Mouse (Mus musculus) layer of hippocampus, postnatal 25 days (tissue): ENCODE results near the gene Gm2237. TPM values are rescaled to one million over a fixed set of nuclear protein-coding genes. Genes with fewer than 3 reads are reported as not detected.
"Not testable (repeated sequence)": the region's sequence is repeated elsewhere in the genome, so short reads cannot be mapped to it uniquely, and the experiment has no call there.

Source experiments
- DNase-seq, 2 experiments: peaks; one replicate each; pipeline ENCODE4 v3.0.0; 2022; ENCODE audit warnings: mixed read lengths in 2 of 2, low spot score in 1 of 2; ENCODE audit errors: extremely low spot score in 1 of 2
- total RNA-seq, 2 experiments: library from RNA; stranded (reverse); gene quantifications; 2 replicates each; pipeline ENCODE4 v1.2.3; 2021

Gm2237 gene
- total RNA-seq, result 1 to 10 TPM; 3.1 to 5.5 TPM

DNA sequence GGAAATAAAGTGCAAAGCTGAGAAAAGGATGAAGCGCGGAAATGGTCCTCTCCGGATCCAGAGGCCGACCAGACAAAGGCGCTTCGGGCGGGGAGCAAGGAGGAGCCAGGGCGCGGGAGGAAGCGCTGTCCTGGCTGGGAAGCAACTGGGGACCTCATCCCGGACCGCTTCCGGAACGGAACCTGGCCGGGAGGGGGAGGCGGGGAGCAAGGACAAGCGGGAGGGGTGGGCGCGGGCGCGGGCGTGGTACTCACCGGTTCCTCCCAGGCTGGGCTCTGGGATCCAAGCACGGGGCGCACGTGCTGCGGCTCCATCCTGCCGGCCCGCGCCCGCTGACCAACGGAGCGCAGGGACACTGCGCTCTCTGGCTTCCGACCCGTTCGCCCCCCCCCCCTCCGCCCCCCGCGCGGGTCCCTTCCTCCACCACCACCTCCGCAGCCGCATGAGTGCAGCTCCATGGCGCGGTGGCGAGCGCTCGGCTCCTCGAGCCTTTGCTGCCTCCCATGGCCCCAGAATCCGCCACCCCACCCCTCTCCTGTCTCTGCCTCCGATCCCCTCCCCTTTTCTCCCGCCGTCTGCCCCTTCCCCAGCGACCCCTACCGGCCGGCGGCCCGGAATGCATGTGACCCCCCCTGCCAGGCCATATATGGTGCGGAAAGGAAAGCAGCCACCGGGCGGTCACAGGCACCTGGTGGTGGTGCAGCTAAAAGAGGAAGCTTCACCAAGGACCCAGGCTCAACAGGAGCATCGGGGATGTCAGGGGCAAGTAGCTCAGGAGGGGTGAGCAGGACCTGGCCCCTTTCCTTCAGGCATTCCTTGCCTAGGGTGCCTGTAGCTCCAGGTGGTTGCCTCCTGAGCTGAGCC is at the start of gene Gm2237:
Gene Gm2237, minus strand, starts transcription at position 332 of the 864 bp plus-strand sequence.
- DNase-seq, result peak in 1 of 2 experiments; percentile 25

GRCm38 (mm10) chr14:19602481-19602880 is 17.5 kb upstream of the Gm2237 start, which contains the start of gene Gm5458:
Gm5458 (minus strand) TSS chr14:19602581.
- not testable (repeated sequence) for DNase-seq

GRCm38 (mm10) chr14:19549863-19550262 is 35.1 kb downstream of the Gm2237 start, which contains the start of gene Gm2244:
Gm2244 (minus strand) TSS chr14:19549963.
- DNase-seq, result not testable (repeated sequence)

Other genes with a start within 250 kb of the Gm2237 start
- not detected for gene Gm21738, start 166.2 kb downstream of the Gm2237 start, total RNA-seq
- not detected for gene Gm2244, start 35.2 kb downstream of the Gm2237 start, total RNA-seq
- gene Gm5458, start 17.4 kb upstream of the Gm2237 start, total RNA-seq, result not detected
- 1 to 10 TPM; 3.1 to 3.4 TPM for gene Nid2, start 166.1 kb upstream of the Gm2237 start, total RNA-seq
- 10 to 100 TPM; 49.9 to 53.3 TPM for gene Rtraf, start 238.7 kb upstream of the Gm2237 start, total RNA-seq